In genomic region chr7:119744321-119744720, GRCm38 (mm10) we compare ENCODE assay signal across 8 mouse cellular contexts. TPM values are rescaled to one million over a fixed set of nuclear protein-coding genes. Genes with fewer than 3 reads are reported as not detected.
DNase-seq lines count a peak whose midpoint lies in the region; ATAC-seq and TF ChIP-seq lines count a peak whose summit lies in the region.

No protein-coding gene starts in this region.

- DNase-seq in kidney, adult 2 months, result peak; percentile 46
- no peak for DNase-seq in kidney, adult 8-10 months
- peak; percentile 16 for DNase-seq in liver, embryonic 13.5 days
- DNase-seq in layer of hippocampus, adult 18-20 months (ENCODE audit: low spot score in 2 of 2), result no peak
- DNase-seq in left cerebral cortex, adult 18-20 months (ENCODE audit: low spot score in 2 of 2), result no peak

- WGBS in kidney, adult 2 months, result 10% methylated on average over 34 of the region's 34 CpGs
- WGBS in liver, embryonic 13.5 days (ENCODE audit: insufficient replicate concordance), result 14% methylated on average over 30 of the region's 34 CpGs
- 9% methylated on average over 34 of the region's 34 CpGs for WGBS in stomach, embryonic 14.5 days

- H3K36me3 ChIP-seq in kidney, adult 2 months (ENCODE audit: control insufficient read depth, insufficient read depth, low read length), result no peaks in the 10 kb centered on the region
- H3K36me3 ChIP-seq in liver, embryonic 13.5 days, result no peaks in the 10 kb centered on the region
- no peaks in the 10 kb centered on the region for H3K36me3 ChIP-seq in stomach, embryonic 14.5 days (ENCODE audit: control insufficient read depth, insufficient read depth, low read length)

- no peak overlapping the region for H3K27ac ChIP-seq in kidney, adult 2 months (ENCODE audit: insufficient read depth, low read depth, low read length)
- no peak overlapping the region for H3K27ac ChIP-seq in bone marrow macrophage, adult 2 months (ENCODE audit: insufficient read depth, low read depth, low read length)
- no peak overlapping the region for H3K27ac ChIP-seq in liver, embryonic 13.5 days
- H3K27ac ChIP-seq in stomach, embryonic 14.5 days (ENCODE audit: low read length), result no peak overlapping the region

- no peaks in the 10 kb centered on the region for H3K4me1 ChIP-seq in kidney, adult 2 months (ENCODE audit: control insufficient read depth, insufficient read depth, low read length)
- no peaks in the 10 kb centered on the region for H3K4me1 ChIP-seq in bone marrow macrophage, adult 2 months (ENCODE audit: control insufficient read depth, insufficient read depth, low read length)
- peaks cover 4% of the 10 kb centered on the region; the same call in 1 of the 2 replicates for H3K4me1 ChIP-seq in liver, embryonic 13.5 days (replicated peaks)
- H3K4me1 ChIP-seq in stomach, embryonic 14.5 days (ENCODE audit: control insufficient read depth, insufficient read depth, low read length), result no peaks in the 10 kb centered on the region

- TF ChIP-seq POLR2A in kidney, adult 2 months (IDR thresholded peaks at IDR 0.05; ENCODE audit: low read depth, low read length), result no peak
- no peak for TF ChIP-seq POLR2A in bone marrow macrophage, adult 2 months (IDR thresholded peaks at IDR 0.05; ENCODE audit: borderline replicate concordance, low read depth, low read length)

- TF ChIP-seq CTCF in kidney, adult 2 months (conservative IDR thresholded peaks at IDR 0.05; ENCODE audit: insufficient read depth, insufficient read length, low read depth, low read length), result peak; percentile 37; the same call in 1 of the 2 replicates
- TF ChIP-seq CTCF in bone marrow macrophage, adult 2 months (IDR thresholded peaks at IDR 0.05; ENCODE audit: low read depth, low read length), result 0 out of 2 replicates have a peak, but pooled peaks have one; percentile 7

- H3K9ac ChIP-seq in liver, embryonic 13.5 days, result no peak overlapping the region
- no peak overlapping the region for H3K9ac ChIP-seq in stomach, embryonic 14.5 days (replicated peaks; ENCODE audit: low read depth, low read length)

- no peak overlapping the region for H3K4me3 ChIP-seq in kidney, adult 2 months (ENCODE audit: insufficient read depth, low read depth, low read length)
- no peak overlapping the region for H3K4me3 ChIP-seq in bone marrow macrophage, adult 2 months (ENCODE audit: insufficient read depth, low read length)
- H3K4me3 ChIP-seq in liver, embryonic 13.5 days (replicated peaks), result peak overlapping the region; percentile 21
- H3K4me3 ChIP-seq in stomach, embryonic 14.5 days (ENCODE audit: low read depth, low read length), result 0 out of 2 replicates have a peak overlapping the region, but pooled peaks have one; percentile 8

- peak overlapping the region; percentile 45 for H3K4me2 ChIP-seq in liver, embryonic 13.5 days
- peak overlapping the region; percentile 33; the same call in 1 of the 2 replicates for H3K4me2 ChIP-seq in stomach, embryonic 14.5 days (replicated peaks; ENCODE audit: low read depth, low read length)

- H3K27me3 ChIP-seq in kidney, adult 2 months (replicated peaks; ENCODE audit: control insufficient read depth, insufficient read depth, low read length), result no peaks in the 10 kb centered on the region
- H3K27me3 ChIP-seq in liver, embryonic 13.5 days, result 0 out of 2 replicates have a peak, but pooled peaks cover 5% of the 10 kb centered on the region
- no peaks in the 10 kb centered on the region for H3K27me3 ChIP-seq in stomach, embryonic 14.5 days (ENCODE audit: control insufficient read depth, insufficient read depth, low read length)

- ATAC-seq in hematopoietic stem cell, adult 5-6 weeks (replicated peaks in 1 of 2; ENCODE audit: insufficient read depth in 1 of 2, low FRiP score in 2 of 2, low TSS enrichment in 1 of 2, low read depth in 1 of 2, poor library complexity in 2 of 2, severe bottlenecking in 2 of 2), result peak; percentile 34 to 60; a peak in 3 of 4 replicates
- ATAC-seq in liver, embryonic 13.5 days (ENCODE audit: low read depth), result peak; percentile 50; the same call in 1 of the 2 replicates
- peak; percentile 33; the same call in 1 of the 2 replicates for ATAC-seq in stomach, embryonic 14.5 days (ENCODE audit: insufficient number of reproducible peaks, insufficient read depth, low FRiP score, low read depth)

- no peaks in the 10 kb centered on the region for H3K9me3 ChIP-seq in liver, embryonic 13.5 days (replicated peaks)
- no peaks in the 10 kb centered on the region for H3K9me3 ChIP-seq in stomach, embryonic 14.5 days (ENCODE audit: control insufficient read depth, low read depth, low read length)

RNA-seq across cellular contexts. Expression of gene Acsm3, which starts 16.4 kb away (rescaled TPM):
- polyA plus RNA-seq in kidney, adult 2 months (2012; rRNA removed), result 12.0 and 13.7 TPM in 2 replicates
- not detected in 2 replicates for polyA plus RNA-seq in bone marrow macrophage, adult 2 months (2012; ENCODE audit: insufficient read depth, insufficient read length, missing spikeins)
- not detected in 2 replicates for total RNA-seq in hematopoietic stem cell, adult 5-6 weeks (2017)
- 0.93 and 1.7 TPM in 2 replicates for polyA plus RNA-seq in liver, embryonic 13.5 days (2015; fragmentation: Nextera tagmentation; extraction: Ambion mirVana)
- polyA plus RNA-seq in stomach, embryonic 14.5 days (2014; fragmentation: Nextera tagmentation; extraction: Ambion mirVana), result 11.0 and 11.6 TPM in 2 replicates
- not detected for total RNA-seq in layer of hippocampus, adult 18-20 months (2021)
- total RNA-seq in left cerebral cortex, adult 18-20 months (2021), result not detected

RNA-seq across cellular contexts. Expression of gene Thumpd1, which starts 23.7 kb away (rescaled TPM):
- 10.4 and 11.2 TPM in 2 replicates for polyA plus RNA-seq in kidney, adult 2 months (2012; rRNA removed)
- polyA plus RNA-seq in bone marrow macrophage, adult 2 months (2012; ENCODE audit: insufficient read depth, insufficient read length, missing spikeins), result 22.0 and 24.1 TPM in 2 replicates
- 119 and 154 TPM in 2 replicates for total RNA-seq in hematopoietic stem cell, adult 5-6 weeks (2017)
- 35.7 and 40.8 TPM in 2 replicates for polyA plus RNA-seq in liver, embryonic 13.5 days (2015; fragmentation: Nextera tagmentation; extraction: Ambion mirVana)
- polyA plus RNA-seq in stomach, embryonic 14.5 days (2014; fragmentation: Nextera tagmentation; extraction: Ambion mirVana), result 73.5 and 77.1 TPM in 2 replicates
- total RNA-seq in layer of hippocampus, adult 18-20 months (2021), result 10 to 100 TPM; 49.5 to 50.4 TPM
- 10 to 100 TPM; 48.3 to 50.7 TPM for total RNA-seq in left cerebral cortex, adult 18-20 months (2021)

RNA-seq across cellular contexts. Expression of gene Rexo5, which starts 49.5 kb away (rescaled TPM):
- 2.1 and 2.2 TPM in 2 replicates for polyA plus RNA-seq in kidney, adult 2 months (2012; rRNA removed)
- 17.0 and 27.5 TPM in 2 replicates for polyA plus RNA-seq in bone marrow macrophage, adult 2 months (2012; ENCODE audit: insufficient read depth, insufficient read length, missing spikeins)
- 30.9 and 35.1 TPM in 2 replicates for total RNA-seq in hematopoietic stem cell, adult 5-6 weeks (2017)
- polyA plus RNA-seq in liver, embryonic 13.5 days (2015; fragmentation: Nextera tagmentation; extraction: Ambion mirVana), result 10.7 and 10.8 TPM in 2 replicates
- 22.9 and 25.0 TPM in 2 replicates for polyA plus RNA-seq in stomach, embryonic 14.5 days (2014; fragmentation: Nextera tagmentation; extraction: Ambion mirVana)
- under 1 TPM; 0.74 to 0.97 TPM for total RNA-seq in layer of hippocampus, adult 18-20 months (2021)
- 1 to 10 TPM; 2.3 TPM for total RNA-seq in left cerebral cortex, adult 18-20 months (2021)

RNA-seq across cellular contexts. Expression of gene Eri2, which starts 49.5 kb away (rescaled TPM):
- polyA plus RNA-seq in kidney, adult 2 months (2012; rRNA removed), result 0.90 and 1.1 TPM in 2 replicates
- 8.9 and 9.6 TPM in 2 replicates for polyA plus RNA-seq in bone marrow macrophage, adult 2 months (2012; ENCODE audit: insufficient read depth, insufficient read length, missing spikeins)
- 14.0 and 14.8 TPM in 2 replicates for total RNA-seq in hematopoietic stem cell, adult 5-6 weeks (2017)
- 12.4 and 15.9 TPM in 2 replicates for polyA plus RNA-seq in liver, embryonic 13.5 days (2015; fragmentation: Nextera tagmentation; extraction: Ambion mirVana)
- polyA plus RNA-seq in stomach, embryonic 14.5 days (2014; fragmentation: Nextera tagmentation; extraction: Ambion mirVana), result 27.5 and 27.9 TPM in 2 replicates
- 1 to 10 TPM; 8.2 to 9.0 TPM for total RNA-seq in layer of hippocampus, adult 18-20 months (2021)
- 1 to 10 TPM; 8.8 TPM for total RNA-seq in left cerebral cortex, adult 18-20 months (2021)

RNA-seq across cellular contexts. Expression of gene Acsm4, which starts 54.5 kb away (rescaled TPM):
- not detected in 2 replicates for polyA plus RNA-seq in kidney, adult 2 months (2012; rRNA removed)
- not detected in 2 replicates for polyA plus RNA-seq in bone marrow macrophage, adult 2 months (2012; ENCODE audit: insufficient read depth, insufficient read length, missing spikeins)
- not detected in 2 replicates for total RNA-seq in hematopoietic stem cell, adult 5-6 weeks (2017)
- not detected in 2 replicates for polyA plus RNA-seq in liver, embryonic 13.5 days (2015; fragmentation: Nextera tagmentation; extraction: Ambion mirVana)
- not detected in 2 replicates for polyA plus RNA-seq in stomach, embryonic 14.5 days (2014; fragmentation: Nextera tagmentation; extraction: Ambion mirVana)
- total RNA-seq in layer of hippocampus, adult 18-20 months (2021), result not detected
- total RNA-seq in left cerebral cortex, adult 18-20 months (2021), result not detected

Comparison
In these comparisons a context has a peak if more than half of its experiments do, and no peak if none do; other contexts are left out.
1. DNase-seq: peak in kidney, adult 2 months (single experiment) and liver, embryonic 13.5 days (single experiment); none in kidney, adult 8-10 months (0 of 2), layer of hippocampus, adult 18-20 months (0 of 2) and left cerebral cortex, adult 18-20 months (0 of 2).
2. H3K4me3 ChIP-seq: peak in liver, embryonic 13.5 days (single experiment) and stomach, embryonic 14.5 days (single experiment); none in kidney, adult 2 months (single experiment) and bone marrow macrophage, adult 2 months (single experiment).
3. Peak in every context shown above with its lines, with median percentiles within 50 percentile points of each other: ATAC-seq.